Mouse (Mus musculus): Measurements from ENCODE around the gene Arhgap27. TPM values are rescaled to one million over a fixed set of nuclear protein-coding genes. Genes with fewer than 3 reads are reported as not detected.

Gene Arhgap27
- total RNA-seq, 2 experiments from 2014 or later, result 10.8 to 14.0 TPM

DNA sequence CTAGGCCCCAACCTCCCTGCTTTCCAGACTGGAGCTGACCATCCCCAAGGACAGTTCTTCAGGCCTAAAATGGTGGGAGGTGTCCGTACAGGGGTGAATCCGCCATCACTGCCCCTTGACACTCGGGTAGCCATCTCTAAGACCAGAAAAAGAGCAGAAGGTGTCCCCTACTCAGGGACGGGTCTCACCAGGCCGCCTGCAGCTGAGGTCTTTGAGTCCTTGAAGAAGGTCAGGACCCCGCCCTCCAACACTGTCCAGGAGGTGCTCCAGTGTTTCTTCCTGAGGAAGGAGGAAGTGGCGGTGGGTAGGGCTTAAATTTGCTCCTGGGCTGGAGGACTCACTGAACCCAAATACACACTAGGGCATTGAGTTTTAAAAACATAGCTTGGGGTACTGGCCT lies 25.4 kb downstream of the Arhgap27 start:
- no peak for TF ChIP-seq CTCF (IDR thresholded peaks at IDR 0.05)
- intact Hi-C loops (cut with DNase I), result no loop called here
- Histone ChIP-seq H3K27ac (no peak overlapping the region), H3K4me3 (no peak overlapping the region)
- no peak for DNase-seq (ENCODE audit: extremely low spot score in 1 of 2, low spot score in 2 of 2)

DNA sequence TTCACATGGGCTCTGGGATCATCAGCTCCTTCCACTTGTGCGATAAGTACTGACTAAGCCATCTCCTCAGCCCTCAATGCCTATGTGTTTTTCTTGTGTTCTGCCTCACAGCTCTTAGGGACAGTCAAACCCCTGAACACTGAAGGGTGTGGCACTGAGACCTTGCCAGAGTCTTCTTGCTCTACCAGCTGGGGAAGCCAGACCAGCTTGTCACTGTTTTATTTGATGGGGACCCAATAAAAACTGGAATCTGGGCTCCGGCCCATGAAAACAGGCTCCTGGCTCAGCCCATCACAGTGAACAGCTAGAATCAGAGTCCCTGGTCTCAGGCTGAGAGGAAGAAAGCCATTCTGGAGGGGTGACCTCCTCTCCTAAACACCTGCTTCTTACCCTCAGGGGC lies 26.3 kb downstream of the Arhgap27 start:
- DNase-seq (ENCODE audit: extremely low spot score in 1 of 2, low spot score in 2 of 2), result no peak
- H3K27ac ChIP-seq, result no peak overlapping the region
- TF ChIP-seq CTCF (IDR thresholded peaks at IDR 0.05), result no peak
- intact Hi-C loops (cut with DNase I), result no loop called here
- no peak overlapping the region for H3K4me3 ChIP-seq

DNA sequence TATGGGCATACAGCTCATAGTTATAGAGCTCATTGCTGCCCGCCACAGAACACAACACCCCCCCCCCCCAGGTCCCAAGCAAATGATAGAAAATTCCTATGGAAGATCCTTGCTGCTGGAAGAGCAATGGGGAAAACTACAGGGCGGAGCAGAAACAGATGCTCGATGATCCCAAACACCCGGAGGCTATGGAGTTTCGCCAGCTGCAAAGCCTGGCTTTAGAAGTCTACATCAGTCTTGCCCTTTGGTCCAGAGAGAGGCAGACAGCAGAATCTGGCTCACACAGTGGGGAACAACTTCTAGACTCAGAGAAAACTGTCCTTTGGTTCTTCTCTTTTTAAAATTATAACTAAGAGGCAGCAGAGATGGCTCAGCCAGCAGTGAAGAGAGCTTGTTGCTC lies 27.9 kb downstream of the Arhgap27 start:
- Histone ChIP-seq H3K27ac (no peak overlapping the region), H3K4me3 (no peak overlapping the region)
- TF ChIP-seq CTCF (IDR thresholded peaks at IDR 0.05), result no peak
- intact Hi-C loops (cut with DNase I), result no loop called here
- DNase-seq (ENCODE audit: extremely low spot score in 1 of 2, low spot score in 2 of 2), result no peak

DNA sequence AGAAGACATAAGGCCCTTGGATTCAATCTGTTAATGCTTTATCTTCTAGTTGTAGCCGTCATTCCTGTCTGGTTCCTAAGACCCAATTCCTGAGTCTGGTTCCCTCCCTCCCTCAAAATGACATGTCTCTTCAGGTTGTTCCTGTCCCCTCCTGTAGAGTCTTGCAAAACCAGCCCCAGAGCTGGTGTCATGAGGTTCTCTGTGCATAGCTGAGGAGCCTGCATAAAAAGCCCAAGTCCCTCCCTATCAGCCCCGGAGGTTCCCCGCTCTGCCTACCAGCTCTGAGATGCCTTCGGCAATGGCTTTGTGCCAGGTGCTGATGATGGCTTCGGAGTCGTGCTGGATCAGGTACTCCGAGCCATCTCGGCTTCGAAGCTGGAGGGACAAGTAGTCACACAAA lies 28.6 kb downstream of the Arhgap27 start:
- no peak for TF ChIP-seq CTCF (IDR thresholded peaks at IDR 0.05)
- no peak overlapping the region for H3K4me3 ChIP-seq
- intact Hi-C loops (cut with DNase I), result loop anchor here (1.0 kb wide), 1 partner anchor 221 kb away; no protein-coding TSS in a partner anchor
- DNase-seq (ENCODE audit: extremely low spot score in 1 of 2, low spot score in 2 of 2), result no peak
- H3K27ac ChIP-seq, result no peak overlapping the region

DNA sequence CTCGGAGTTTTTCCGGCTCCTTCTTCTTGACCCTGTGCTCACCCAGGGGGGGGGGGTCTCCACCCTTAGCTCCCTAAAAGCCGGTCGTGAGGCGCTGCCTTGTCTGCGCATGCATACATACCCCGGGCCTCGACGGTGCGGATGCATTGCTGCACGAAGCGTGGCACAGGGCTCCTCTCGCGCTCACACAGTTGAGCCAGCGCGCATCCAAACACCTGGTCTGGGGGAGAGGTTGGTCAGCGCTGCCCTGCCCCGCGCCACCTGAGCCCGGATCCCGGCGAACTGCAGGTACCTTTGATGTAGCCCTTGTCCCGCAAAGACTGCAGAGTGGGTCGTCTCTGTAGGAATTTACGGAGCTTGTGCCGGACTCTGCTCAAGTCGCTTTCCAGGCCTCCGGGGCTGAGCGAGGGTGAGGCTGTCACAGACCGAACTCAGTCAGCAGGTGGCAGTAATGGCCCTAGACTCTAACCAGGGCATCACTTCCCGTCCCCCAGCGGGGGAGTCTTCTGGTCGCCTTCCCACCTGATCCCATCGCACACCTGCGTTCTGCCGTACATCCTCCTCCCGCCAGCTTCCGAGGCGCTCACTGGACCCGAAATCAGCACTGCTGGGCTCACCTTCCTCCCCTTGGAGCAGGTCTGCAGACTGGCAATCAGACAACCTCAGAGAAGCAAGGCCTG lies 29.6 kb downstream of the Arhgap27 start:
- H3K27ac ChIP-seq, result no peak overlapping the region
- peak; percentile 40 to 42 for DNase-seq (ENCODE audit: extremely low spot score in 1 of 2, low spot score in 2 of 2)

DNA sequence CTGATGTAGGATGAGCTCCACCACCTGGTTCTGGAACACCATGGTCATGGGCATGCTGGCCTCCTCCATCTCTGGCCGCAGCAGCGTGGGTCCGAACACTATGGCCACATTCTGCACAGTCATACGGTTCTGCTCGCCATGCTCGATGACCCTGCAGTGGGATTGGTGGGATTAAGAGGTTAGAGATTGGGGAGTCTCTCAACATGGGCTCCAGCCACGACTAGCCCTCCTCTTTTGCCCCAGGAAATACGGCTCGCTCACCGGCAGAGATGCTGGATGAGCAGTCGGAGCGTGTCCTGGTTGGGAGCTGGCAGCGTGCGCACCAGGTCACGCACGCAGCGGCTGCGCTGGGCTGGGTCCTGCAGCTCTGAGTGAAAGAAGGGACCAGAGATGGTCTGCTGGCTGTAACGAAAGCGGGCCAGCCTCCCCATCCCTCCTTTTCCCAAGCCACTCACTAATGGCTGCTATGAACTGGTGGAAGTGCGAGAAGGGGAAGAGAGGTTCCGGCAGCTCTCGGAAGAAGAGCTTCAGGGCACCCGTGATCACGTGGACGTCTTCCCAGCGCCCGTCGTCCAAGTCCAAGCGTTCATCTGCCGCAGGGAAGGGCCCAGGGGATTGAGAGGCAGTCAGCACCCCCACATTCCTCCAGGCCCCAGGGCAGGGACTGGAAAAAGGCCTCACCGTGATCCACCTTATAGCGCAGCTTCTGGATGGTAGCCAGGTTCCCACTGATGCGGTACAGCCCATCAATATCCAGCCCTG lies 30.4 kb downstream of the Arhgap27 start:
- TF ChIP-seq CTCF (IDR thresholded peaks at IDR 0.05), result no peak
- Histone ChIP-seq H3K27ac (peak overlapping the region; percentile 55), H3K4me3 (peak overlapping the region; percentile 21)
- intact Hi-C loops (cut with DNase I), result no loop called here
- DNase-seq (ENCODE audit: extremely low spot score in 1 of 2, low spot score in 2 of 2), result no peak

More for the DNA sequence above, 29.6 kb downstream of the Arhgap27 start:
- peak overlapping the region; percentile 21; the same call in 1 of the 2 replicates for H3K4me3 ChIP-seq
- intact Hi-C loops (cut with DNase I), result loop anchor here (1.0 kb wide), 1 partner anchor 222 kb away; no protein-coding TSS in a partner anchor
- TF ChIP-seq CTCF (IDR thresholded peaks at IDR 0.05), result peak; percentile 54

DNA sequence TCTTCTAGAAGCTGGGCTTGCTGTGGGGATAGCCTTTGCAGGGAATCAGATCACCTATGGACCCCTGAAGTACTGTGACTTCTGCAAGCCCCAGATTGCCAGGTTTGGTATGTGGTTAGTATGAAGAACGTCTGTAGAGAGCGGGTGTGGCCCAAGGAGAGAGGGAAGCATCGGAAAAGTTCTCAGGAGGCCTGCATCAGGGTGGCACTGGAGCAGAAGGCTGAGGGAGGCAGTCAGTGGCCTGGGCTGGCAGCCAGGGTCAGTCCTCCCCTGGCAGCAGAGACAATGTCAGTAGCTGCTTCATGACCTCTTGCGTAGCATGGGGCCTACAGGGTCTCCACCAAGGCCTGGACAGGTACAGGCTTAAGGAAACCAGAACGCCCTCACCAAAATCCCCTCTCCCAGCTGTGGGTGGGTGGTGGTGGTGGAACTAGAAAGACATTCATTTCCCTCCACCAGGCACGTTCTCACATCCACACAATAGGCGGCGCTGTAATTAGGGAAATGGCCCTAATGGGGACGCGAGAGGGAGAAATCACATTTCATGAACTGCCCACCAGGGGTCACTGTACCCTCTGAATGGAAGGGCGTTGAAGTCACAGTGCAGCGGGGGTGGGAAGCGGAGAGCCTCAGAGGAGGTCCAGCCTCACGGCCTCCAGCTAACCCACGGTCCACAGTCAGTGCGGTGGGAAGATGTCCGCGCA lies 31.2 kb downstream of the Arhgap27 start:
- peak; percentile 74 to 78 for DNase-seq (ENCODE audit: extremely low spot score in 1 of 2, low spot score in 2 of 2)
- TF ChIP-seq CTCF (IDR thresholded peaks at IDR 0.05), result peak; percentile 82
- peak overlapping the region; percentile 21 for H3K4me3 ChIP-seq
- intact Hi-C loops (cut with DNase I), result no loop called here
- peak overlapping the region; percentile 55 for H3K27ac ChIP-seq

DNA sequence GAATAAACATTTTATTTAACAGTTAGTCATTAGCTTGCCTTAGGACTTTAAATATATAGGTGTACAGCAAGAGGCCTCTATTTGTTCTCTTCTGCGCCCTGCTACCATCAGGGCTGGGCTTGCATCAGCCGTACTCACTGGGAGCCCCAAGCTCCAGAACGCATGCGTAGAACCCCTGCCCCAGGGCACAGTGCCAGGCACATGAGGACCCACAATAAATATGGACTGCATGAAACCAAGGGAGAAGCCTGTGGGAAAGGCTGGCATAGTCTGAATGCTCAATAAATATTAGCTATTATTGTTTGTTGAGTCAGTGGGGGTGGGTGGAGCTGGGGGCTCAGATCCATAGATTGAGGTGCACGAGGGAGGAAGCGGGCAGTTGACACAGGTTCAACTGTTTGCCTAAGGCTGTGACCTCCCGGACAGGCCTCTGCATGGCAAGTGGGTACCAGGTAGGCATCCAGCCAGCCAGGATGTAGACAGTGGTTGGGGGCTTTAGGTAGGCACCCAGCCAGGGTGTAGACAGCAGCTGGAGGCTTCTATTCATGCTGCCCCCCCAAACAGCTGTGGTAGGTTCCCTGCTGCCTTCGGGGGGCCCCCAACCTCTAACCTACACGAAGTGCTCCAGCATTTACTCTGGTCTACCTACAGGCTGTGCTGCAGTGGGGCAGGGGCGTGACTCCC lies 31.8 kb downstream of the Arhgap27 start:
- no peak for TF ChIP-seq CTCF (IDR thresholded peaks at IDR 0.05)
- H3K4me3 ChIP-seq, result no peak overlapping the region
- no peak overlapping the region for H3K27ac ChIP-seq
- intact Hi-C loops (cut with DNase I), result no loop called here
- DNase-seq (ENCODE audit: extremely low spot score in 1 of 2, low spot score in 2 of 2), result no peak

DNA sequence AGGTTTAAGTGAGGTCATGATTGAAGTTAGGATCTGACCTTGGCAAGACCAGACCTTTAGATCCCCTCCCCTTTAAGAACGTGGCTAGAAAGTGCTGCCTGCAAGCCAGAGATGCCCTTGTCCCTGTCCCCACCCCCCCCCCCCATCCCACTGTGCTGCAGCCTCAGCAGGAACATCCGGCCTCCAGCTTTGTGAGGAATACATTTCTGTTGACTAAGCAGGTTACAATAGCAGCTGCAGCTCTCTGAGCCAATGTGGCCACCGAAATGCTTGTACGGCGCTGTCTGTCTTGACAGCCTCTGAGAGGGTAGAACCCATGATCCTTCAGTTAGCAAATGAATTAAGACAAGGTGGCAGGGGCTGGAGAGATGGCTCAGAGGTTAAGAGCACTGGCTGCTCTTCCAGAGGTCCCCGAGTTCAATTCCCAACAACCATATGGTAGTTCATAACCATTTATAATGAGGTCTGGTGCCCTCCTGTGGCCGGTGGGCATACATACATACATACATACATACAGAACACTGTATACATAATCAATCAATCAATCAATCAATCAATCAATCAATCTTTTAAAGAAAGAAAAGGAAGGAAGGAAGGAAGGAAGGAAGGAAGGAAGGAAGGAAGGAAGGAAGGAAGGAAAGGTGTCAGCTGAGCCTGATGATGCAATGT lies 32.7 kb downstream of the Arhgap27 start:
- DNase-seq (ENCODE audit: extremely low spot score in 1 of 2, low spot score in 2 of 2), result no peak
- Histone ChIP-seq H3K27ac (no peak overlapping the region), H3K4me3 (no peak overlapping the region)
- peak; percentile 33 for TF ChIP-seq CTCF (IDR thresholded peaks at IDR 0.05)
- intact Hi-C loops (cut with DNase I), result no loop called here

DNA sequence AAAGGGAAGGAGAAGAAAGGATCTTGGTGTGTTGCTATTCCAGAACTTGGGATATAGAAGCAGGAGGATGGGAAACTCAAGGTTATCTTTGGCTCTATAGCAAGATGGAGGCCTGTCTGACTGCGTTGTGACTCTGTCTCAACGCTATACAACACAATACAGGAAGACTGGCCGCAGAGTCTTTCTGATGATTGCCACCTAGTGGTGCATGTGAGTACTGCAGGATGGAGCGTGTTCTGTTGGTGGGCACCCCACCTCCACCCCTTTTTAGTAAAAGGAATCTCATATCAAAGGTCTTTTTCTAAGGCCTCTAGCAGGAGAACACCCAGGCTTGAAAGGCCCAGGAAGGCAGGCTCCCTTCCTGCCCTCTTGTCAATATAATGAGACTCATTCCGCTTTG lies 36.5 kb downstream of the Arhgap27 start:
- intact Hi-C loops (cut with DNase I), result loop anchor here (1.0 to 5.0 kb wide), 3 partner anchors 80 to 210 kb away; partner anchors contain the start of gene Hexim1
- H3K27ac ChIP-seq, result no peak overlapping the region
- TF ChIP-seq CTCF (IDR thresholded peaks at IDR 0.05), result no peak; the same call in none of the 2 replicates
- no peak overlapping the region for H3K4me3 ChIP-seq
- peak; percentile 74 to 88 for DNase-seq (ENCODE audit: extremely low spot score in 1 of 2, low spot score in 2 of 2)

DNA sequence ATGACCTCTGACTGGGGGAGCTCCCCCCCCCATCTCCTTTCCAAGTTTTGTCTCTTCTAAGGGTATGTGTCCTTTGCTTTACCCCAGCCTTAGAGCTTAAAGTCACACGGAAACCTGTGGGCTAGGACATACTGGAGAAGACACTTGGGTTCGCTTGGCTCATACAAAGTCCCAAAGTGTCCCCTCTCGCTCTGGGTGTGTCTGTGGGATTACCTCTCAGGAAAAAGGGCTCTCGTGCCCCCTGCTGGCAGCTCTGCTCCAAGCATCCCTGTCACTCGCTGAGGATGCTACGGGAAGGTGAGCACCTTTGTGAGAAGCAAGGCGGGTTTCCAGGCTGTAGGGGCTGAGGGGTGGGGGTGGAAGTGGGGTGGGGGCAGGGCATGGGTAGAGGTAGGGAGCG lies 38.3 kb downstream of the Arhgap27 start:
- peak; percentile 65 for TF ChIP-seq CTCF (IDR thresholded peaks at IDR 0.05)
- Histone ChIP-seq H3K4me3 (no peak overlapping the region), H3K27ac (no peak overlapping the region)
- peak; percentile 58 to 75 for DNase-seq (ENCODE audit: extremely low spot score in 1 of 2, low spot score in 2 of 2)
- intact Hi-C loops (cut with DNase I), result loop anchor here (1.0 to 5.0 kb wide), 5 partner anchors 58 to 222 kb away; partner anchors contain the start of genes Hexim1 and Map3k14

Data from left cerebral cortex, adult 2 months (tissue).